Comparison of ENCODE assay signal across 12 mouse cellular contexts in the genomic region with DNA sequence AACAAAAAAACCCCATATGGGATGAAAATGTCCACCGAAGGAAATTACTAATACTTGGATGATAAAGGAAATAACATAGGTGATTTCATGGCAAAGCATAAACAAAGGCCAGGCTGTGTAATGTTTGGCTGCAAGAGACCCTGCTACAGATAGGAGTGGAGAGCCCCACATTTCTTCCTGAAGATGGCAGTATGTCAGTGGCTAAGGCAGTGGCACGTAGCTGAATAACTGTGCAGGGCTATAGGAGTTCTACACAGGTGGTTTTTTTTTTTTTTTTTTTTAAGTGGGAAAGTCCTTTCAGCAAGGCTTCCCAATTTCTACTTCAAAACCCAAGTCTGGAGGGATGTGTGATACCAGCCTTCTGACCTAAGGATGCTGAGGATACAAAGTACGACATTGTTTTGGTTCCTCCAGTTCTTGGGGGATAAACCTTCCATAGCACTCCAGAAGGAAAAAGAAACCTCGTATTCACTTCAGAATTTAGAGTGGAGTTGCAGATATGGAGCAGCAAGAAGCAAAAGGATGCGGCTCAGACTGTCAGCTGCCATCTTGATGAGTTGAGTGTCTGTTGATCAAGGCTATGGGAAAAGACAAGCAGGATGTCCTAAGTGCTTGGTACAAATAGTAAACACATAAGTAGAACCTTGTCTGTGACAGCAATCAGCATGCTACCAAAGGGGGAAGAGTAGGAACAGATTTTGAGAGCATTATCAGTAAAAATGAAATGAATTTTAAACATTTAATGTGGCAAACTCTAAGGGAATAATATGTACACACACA. TPM values are rescaled to one million over a fixed set of nuclear protein-coding genes. Genes with fewer than 3 reads are reported as not detected.
A peak's percentile ranks its signal among the peaks of the same experiment; 100 is the strongest.
DNase-seq lines count a peak whose midpoint lies in the region; ATAC-seq and TF ChIP-seq lines count a peak whose summit lies in the region.
"Had no signal": no experiment of that assay in that cellular context is flagged by ENCODE, and none has a peak within 500 bp of the region (broad histone marks: within the 10 kb centered on the region; RNA-seq: fewer than 3 reads in every experiment).

No protein-coding gene starts in this region.

- H3K9ac ChIP-seq in heart, embryonic 11.5 days (ENCODE audit: low read depth, low read length) = no peak overlapping the region
- H3K9ac ChIP-seq in lung, postnatal 0 days (replicated peaks; ENCODE audit: low read depth) = no peak overlapping the region
- H3K9ac ChIP-seq in midbrain, postnatal 0 days (replicated peaks; ENCODE audit: low read length, poor library complexity, severe bottlenecking) = no peak overlapping the region
- H3K9ac ChIP-seq: embryonic facial prominence, embryonic 12.5 days; liver, embryonic 15.5 days had no signal

- TF ChIP-seq EP300 in lung, postnatal 0 days (IDR thresholded peaks at IDR 0.05) = no peak

- peak; percentile 63 for TF ChIP-seq CTCF in lung, postnatal 0 days (IDR thresholded peaks at IDR 0.05)
- peak; percentile 70 for TF ChIP-seq CTCF in midbrain, postnatal 0 days (IDR thresholded peaks at IDR 0.05)

- no peaks in the 10 kb centered on the region for H3K27me3 ChIP-seq in heart, embryonic 11.5 days (ENCODE audit: control insufficient read depth, insufficient read depth, low read length)
- H3K27me3 ChIP-seq in lung, postnatal 0 days (replicated peaks; ENCODE audit: insufficient read depth, low read length) = no peaks in the 10 kb centered on the region; the same call in 1 of the 2 replicates
- no peaks in the 10 kb centered on the region for H3K27me3 ChIP-seq in midbrain, postnatal 0 days (ENCODE audit: insufficient read depth, low read length)
- H3K27me3 ChIP-seq: embryonic facial prominence, embryonic 12.5 days; liver, embryonic 15.5 days had no signal

- no peak overlapping the region for H3K4me3 ChIP-seq in heart, embryonic 11.5 days (ENCODE audit: low read depth, low read length)
- no peak overlapping the region for H3K4me3 ChIP-seq in lung, postnatal 0 days (ENCODE audit: low read depth, low read length)
- no peak overlapping the region for H3K4me3 ChIP-seq in midbrain, postnatal 0 days (ENCODE audit: low read depth, low read length)
- H3K4me3 ChIP-seq: embryonic facial prominence, embryonic 12.5 days; liver, embryonic 15.5 days had no signal

- no peak for DNase-seq in heart, adult 9 months (ENCODE audit: low spot score in 2 of 2)
- peak; percentile 47 for DNase-seq in lung, postnatal 0 days (ENCODE audit: low spot score)
- no peak for DNase-seq in lung, postnatal 14 days
- peak; percentile 50 for DNase-seq in embryo, embryonic 10.5 days (ENCODE audit: low spot score)
- peak; percentile 65 for DNase-seq in midbrain, postnatal 0 days (ENCODE audit: low spot score)
- DNase-seq in adrenal gland, postnatal 14 days = no peak
- no peak for DNase-seq in cerebellum, postnatal 36 days
- DNase-seq: heart, postnatal 14 days; right cerebral cortex, postnatal 14 days had no signal

- H3K4me1 ChIP-seq in heart, embryonic 11.5 days (ENCODE audit: control insufficient read depth, insufficient read depth, low read length) = no peaks in the 10 kb centered on the region
- H3K4me1 ChIP-seq in lung, postnatal 0 days (ENCODE audit: insufficient read depth, low read depth, low read length) = no peaks in the 10 kb centered on the region
- no peaks in the 10 kb centered on the region for H3K4me1 ChIP-seq in midbrain, postnatal 0 days (ENCODE audit: insufficient read depth, low read length)
- H3K4me1 ChIP-seq: embryonic facial prominence, embryonic 12.5 days; liver, embryonic 15.5 days had no signal

- WGBS in heart, embryonic 11.5 days (ENCODE audit: insufficient replicate concordance) = 51% methylated on average over 5 of the region's 5 CpGs
- 25% methylated on average over 5 of the region's 5 CpGs for WGBS in lung, postnatal 0 days
- WGBS in midbrain, postnatal 0 days = 73% methylated on average over 5 of the region's 5 CpGs

- no peaks in the 10 kb centered on the region for H3K9me3 ChIP-seq in heart, embryonic 11.5 days (replicated peaks; ENCODE audit: control insufficient read depth, low read length)
- H3K9me3 ChIP-seq in lung, postnatal 0 days (ENCODE audit: low read length) = no peaks in the 10 kb centered on the region
- no peaks in the 10 kb centered on the region for H3K9me3 ChIP-seq in midbrain, postnatal 0 days (ENCODE audit: low read length)
- H3K9me3 ChIP-seq: embryonic facial prominence, embryonic 12.5 days; liver, embryonic 15.5 days had no signal

- no peak overlapping the region for H3K4me2 ChIP-seq in heart, embryonic 11.5 days
- no peak overlapping the region for H3K4me2 ChIP-seq in lung, postnatal 0 days (replicated peaks; ENCODE audit: low read depth, low read length)
- H3K4me2 ChIP-seq in midbrain, postnatal 0 days (ENCODE audit: low read depth, low read length, poor library complexity, severe bottlenecking) = no peak overlapping the region
- H3K4me2 ChIP-seq: embryonic facial prominence, embryonic 12.5 days; liver, embryonic 15.5 days had no signal

- no peaks in the 10 kb centered on the region for H3K36me3 ChIP-seq in heart, embryonic 11.5 days (ENCODE audit: control insufficient read depth, insufficient read depth, low read length)
- no peaks in the 10 kb centered on the region for H3K36me3 ChIP-seq in lung, postnatal 0 days (ENCODE audit: insufficient read depth, low read length)
- H3K36me3 ChIP-seq in midbrain, postnatal 0 days (ENCODE audit: insufficient read depth, low read length) = no peaks in the 10 kb centered on the region
- H3K36me3 ChIP-seq: embryonic facial prominence, embryonic 12.5 days; liver, embryonic 15.5 days had no signal

- no peak overlapping the region for H3K27ac ChIP-seq in heart, embryonic 11.5 days (ENCODE audit: low read depth, low read length)
- H3K27ac ChIP-seq in lung, postnatal 0 days (ENCODE audit: low read length) = no peak overlapping the region
- H3K27ac ChIP-seq in midbrain, postnatal 0 days (ENCODE audit: low read depth, low read length) = no peak overlapping the region
- H3K27ac ChIP-seq: embryonic facial prominence, embryonic 12.5 days; liver, embryonic 15.5 days had no signal

- peak; percentile 55; the same call in 1 of the 2 replicates for ATAC-seq in heart, embryonic 11.5 days (replicated peaks; ENCODE audit: insufficient number of reproducible peaks, low FRiP score, low TSS enrichment)
- no peak for ATAC-seq in lung, postnatal 0 days
- ATAC-seq in midbrain, postnatal 0 days (ENCODE audit: low FRiP score) = no peak

RNA-seq across cellular contexts. Expression of gene Ccdc54, which starts 48.2 kb away (rescaled TPM):
- not detected in 2 replicates for polyA plus RNA-seq in heart, embryonic 11.5 days (2014; fragmentation: Nextera tagmentation; extraction: Ambion mirVana)
- not detected in 2 replicates for polyA plus RNA-seq in lung, postnatal 0 days (2015; fragmentation: Nextera tagmentation; extraction: Ambion mirVana)
- total RNA-seq in midbrain, postnatal 0 days (2014; rRNA removed) = not detected in 2 replicates
- not detected in 2 replicates for polyA plus RNA-seq in midbrain, postnatal 0 days (2015; fragmentation: Nextera tagmentation; extraction: Ambion mirVana)
- total RNA-seq in adrenal gland, postnatal 14 days (2021) = not detected in 2 replicates
- total RNA-seq: heart, postnatal 14 days had no signal
- polyA plus RNA-seq: embryonic facial prominence, embryonic 12.5 days; liver, embryonic 15.5 days had no signal

Comparison
In these comparisons a context has a peak if more than half of its experiments do, and no peak if none do; other contexts are left out.
1. DNase-seq: peak in lung, postnatal 0 days (single experiment), embryo, embryonic 10.5 days (single experiment) and midbrain, postnatal 0 days (single experiment); none in heart, adult 9 months (0 of 2), lung, postnatal 14 days (single experiment), adrenal gland, postnatal 14 days (single experiment) and cerebellum, postnatal 36 days (0 of 2).